Mouse (Mus musculus): ENCODE results near the gene Pnmal1.

DNA sequence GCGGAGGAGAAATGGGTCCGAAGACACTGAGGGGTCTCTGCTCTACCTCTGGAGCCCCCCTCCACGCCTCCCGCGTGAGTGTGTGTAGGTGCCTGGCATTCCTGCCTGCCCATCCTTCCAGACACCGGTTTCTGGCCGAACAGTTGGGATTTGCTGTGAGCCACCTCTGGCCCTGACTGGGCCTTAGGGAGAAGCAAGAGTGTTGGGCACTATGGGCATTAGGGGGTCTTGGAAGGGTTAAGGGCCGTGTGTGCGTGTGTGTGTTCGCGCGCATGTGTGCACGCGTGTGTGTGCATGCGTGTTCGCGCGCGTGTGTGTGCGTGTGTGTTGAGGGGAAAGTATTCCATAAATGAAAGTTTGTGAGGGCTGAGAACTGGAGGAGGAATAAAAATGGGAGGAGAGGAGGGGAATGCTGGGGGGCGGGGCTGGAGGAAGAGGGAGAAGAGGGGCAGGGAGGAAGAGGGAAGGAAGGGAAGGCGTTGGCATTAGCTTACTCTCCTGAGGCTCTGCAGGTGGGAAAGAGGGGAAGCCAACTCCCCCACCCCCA is 12.1 kb upstream of the Pnmal1 start:
- TF ChIP-seq CTCF (IDR thresholded peaks at IDR 0.05; ENCODE audit: low read depth) (no peak), EP300 (IDR thresholded peaks at IDR 0.05; ENCODE audit: low read depth) (no peak)

Data from heart, postnatal 0 days (tissue).